Mouse (Mus musculus) ovary, adult 2 months (tissue): ENCODE results near the gene Gpam. TPM values are rescaled to one million over a fixed set of nuclear protein-coding genes. Genes with fewer than 3 reads are reported as not detected.

ENCODE experiments used
- polyA plus RNA-seq: library from polyadenylated mRNA; depleted of rRNA; stranded (reverse); fragments of >200 nt; gene quantifications from 2 replicates; pipeline ENCODE4 v1.2.3, GENCODE M21; 2012; rRNA removed

The Gpam gene
- 152 and 159 TPM in 2 replicates for polyA plus RNA-seq

GRCm38 (mm10) chr19:55127072-55127718, at the start of gene Gpam:
Gpam (minus strand) TSS chr19:55127238.

Other genes with a start within 250 kb of the Gpam start
- 0.09 TPM in 1 of 2 replicates, not detected in the other for gene Tectb, start 53.5 kb upstream of the Gpam start, polyA plus RNA-seq
- 1.7 and 1.9 TPM in 2 replicates for gene Gucy2g, start 114.0 kb upstream of the Gpam start, polyA plus RNA-seq
- 6.3 and 7.0 TPM in 2 replicates for gene Acsl5, start 124.7 kb upstream of the Gpam start, polyA plus RNA-seq
- gene Zdhhc6, start 188.8 kb upstream of the Gpam start, polyA plus RNA-seq: 6.7 and 9.0 TPM in 2 replicates
- 10.3 and 12.1 TPM in 2 replicates for gene Vti1a, start 189.1 kb upstream of the Gpam start, polyA plus RNA-seq